Mouse (Mus musculus) embryonic facial prominence, embryonic 14.5 days (tissue): ENCODE measurements around the gene Nbeal2. TPM values are rescaled to one million over a fixed set of nuclear protein-coding genes. Genes with fewer than 3 reads are reported as not detected.
A peak's percentile ranks its signal among the peaks of the same experiment; 100 is the strongest.
"Not testable (repeated sequence)": the region's sequence is repeated elsewhere in the genome, so short reads cannot be mapped to it uniquely, and the experiment has no call there.

Source experiments
- ATAC-seq: fragments of 200-750 bp; cut with Nextera tagmentation; 2 replicates; pipeline ENCODE4 v1.8.0; 2017; ENCODE audit warnings: low read depth, moderate number of reproducible peaks, moderate TSS enrichment
- DNase-seq: peaks from one replicate; pipeline ENCODE4 v3.0.0-alpha.2; 2015; ENCODE audit warnings: low spot score
- H3K27ac ChIP-seq: fragments of 300-500 bp; sonication (generic); replicated peaks from 2 replicates; pipeline ENCODE4 v1.5.1; 2014; ENCODE audit warnings: low read depth, mild to moderate bottlenecking, low read length, moderate library complexity
- H3K27me3 ChIP-seq: fragments of 300-500 bp; sonication (generic); replicated peaks from 2 replicates; pipeline ENCODE4 v1.6.1; 2014; ENCODE audit warnings: low read length; ENCODE audit not compliant: control insufficient read depth, insufficient read depth
- H3K36me3 ChIP-seq: fragments of 300-500 bp; sonication (generic); 2 replicates; pipeline ENCODE4 v1.6.1; 2014; ENCODE audit warnings: low read length, mixed read lengths; ENCODE audit not compliant: control insufficient read depth, insufficient read depth
- H3K4me1 ChIP-seq: fragments of 300-500 bp; sonication (generic); 2 replicates; pipeline ENCODE4 v1.6.1; 2014; ENCODE audit warnings: antibody characterized with exemption, low read length; ENCODE audit not compliant: control insufficient read depth, insufficient read depth
- H3K4me2 ChIP-seq: fragments of 300-500 bp; sonication (generic); 2 replicates; pipeline ENCODE4 v1.6.1; 2014; ENCODE audit warnings: low read depth, mild to moderate bottlenecking, low read length, moderate library complexity, mixed read lengths
- H3K4me3 ChIP-seq: fragments of 300-500 bp; sonication (generic); 2 replicates; pipeline ENCODE4 v1.5.1; 2014; ENCODE audit warnings: low read depth, mild to moderate bottlenecking, low read length
- H3K9ac ChIP-seq: fragments of 300-500 bp; sonication (generic); 2 replicates; pipeline ENCODE4 v1.6.1; 2014; ENCODE audit warnings: low read depth, mild to moderate bottlenecking, low read length, moderate library complexity, mixed read lengths
- H3K9me3 ChIP-seq: fragments of 300-500 bp; sonication (generic); 2 replicates; pipeline ENCODE4 v1.6.1; 2016; ENCODE audit warnings: low read length; ENCODE audit not compliant: control insufficient read depth
- WGBS: fragments of 180-500 bp; shearing (Covaris S2); extraction: QIAGEN DNeasy Blood & Tissue Kit; methylation state at CpG from one replicate; pipeline ENCODE4 v1.1.7; 2014; 5-methylcytosine and 5-hydroxymethylcytosine counted together
- polyA plus RNA-seq: library from polyadenylated mRNA; unstranded; fragments of >200 nt; fragmentation: Nextera tagmentation; extraction: Ambion mirVana; gene quantifications from 2 replicates; pipeline ENCODE4 v1.2.1, GENCODE M21; 2014

The Nbeal2 gene
- polyA plus RNA-seq, 1 experiment from 2014 or later = 3.6 TPM

DNA sequence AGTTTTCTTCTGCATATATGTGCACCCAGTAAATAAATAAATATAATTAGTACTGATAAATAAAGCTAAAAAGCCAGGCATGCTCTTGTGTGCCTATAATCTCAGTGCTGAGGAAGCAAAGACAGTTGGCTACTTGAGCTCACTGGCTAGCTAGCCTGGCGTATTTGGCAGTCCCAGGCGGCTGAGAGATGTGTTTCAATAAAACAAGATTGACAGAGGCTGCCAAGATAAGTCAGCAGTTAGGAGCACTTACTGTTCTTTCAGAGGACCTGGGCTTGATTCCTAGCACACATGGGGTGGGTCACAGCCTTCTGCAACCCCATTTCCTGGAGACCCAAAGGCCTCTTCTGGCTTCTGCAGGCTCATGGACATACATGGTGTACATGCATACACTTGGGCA, 33.9 kb upstream of the Nbeal2 start:
- no peak overlapping the region for H3K9ac ChIP-seq
- ATAC-seq (no peak), DNase-seq (no peak)
- no peak overlapping the region for H3K27ac ChIP-seq
- peaks cover 18% of the 10 kb centered on the region for H3K4me1 ChIP-seq
- 0 out of 2 replicates have a peak, but pooled peaks cover 3% of the 10 kb centered on the region for H3K36me3 ChIP-seq
- H3K4me3 ChIP-seq = no peak overlapping the region
- H3K9me3 ChIP-seq = no peaks in the 10 kb centered on the region
- H3K4me2 ChIP-seq = no peak overlapping the region
- 74% methylated on average over 2 of the region's 2 CpGs for WGBS
- H3K27me3 ChIP-seq = no peaks in the 10 kb centered on the region

DNA sequence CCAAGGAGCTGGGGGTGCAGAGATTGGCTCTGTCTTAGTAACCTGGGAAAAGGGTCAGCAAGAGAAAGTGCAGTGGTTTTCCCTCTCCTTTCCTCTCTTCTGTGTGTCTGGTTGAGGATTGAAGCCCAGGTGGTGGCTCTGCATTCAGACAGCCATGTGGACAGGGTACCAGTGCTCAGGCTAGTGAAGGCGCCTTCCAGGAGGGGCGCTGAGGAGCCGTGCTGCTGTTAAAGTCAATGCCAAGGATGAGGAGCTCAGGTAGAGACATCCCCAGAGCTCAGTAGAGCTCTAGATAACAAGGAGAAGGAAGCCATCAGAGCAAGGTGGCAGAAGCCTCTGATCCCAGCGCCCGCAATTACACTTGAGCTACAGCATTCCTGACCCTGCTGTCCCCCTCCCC, 33.1 kb upstream of the Nbeal2 start:
- Histone ChIP-seq H3K27me3 (no peaks in the 10 kb centered on the region), H3K4me1 (peaks cover 18% of the 10 kb centered on the region), H3K9me3 (no peaks in the 10 kb centered on the region), H3K27ac (no peak overlapping the region), H3K4me3 (no peak overlapping the region), H3K4me2 (no peak overlapping the region), H3K36me3 (no peaks in the 10 kb centered on the region), H3K9ac (no peak overlapping the region)
- DNase-seq (no peak), ATAC-seq (no peak)
- WGBS = 66% methylated on average over 5 of the region's 5 CpGs

DNA sequence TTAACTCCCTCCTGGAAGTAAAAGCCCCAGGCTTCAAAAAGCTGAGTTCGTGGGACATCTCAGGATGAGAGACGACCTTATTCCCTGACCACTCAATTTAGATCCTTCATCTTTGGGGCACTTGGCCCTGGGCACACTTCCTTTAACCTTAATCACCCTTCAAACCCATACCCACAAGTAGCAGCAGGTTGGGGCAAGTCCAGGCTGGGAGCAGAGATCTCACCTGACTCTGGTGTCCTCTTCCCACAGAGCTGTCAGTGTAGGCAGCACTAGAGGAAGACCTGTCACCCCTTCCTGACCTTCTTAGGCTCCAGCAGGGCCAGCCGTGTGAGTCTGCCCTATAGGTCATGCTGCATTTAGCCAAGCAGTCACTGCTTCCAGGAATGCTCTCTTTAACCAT, 32.5 kb upstream of the Nbeal2 start:
- DNase-seq (no peak), ATAC-seq (no peak)
- peaks cover 18% of the 10 kb centered on the region for H3K4me1 ChIP-seq
- H3K9ac ChIP-seq = no peak overlapping the region
- no peaks in the 10 kb centered on the region for H3K36me3 ChIP-seq
- H3K4me2 ChIP-seq = no peak overlapping the region
- no peak overlapping the region for H3K4me3 ChIP-seq
- no peak overlapping the region for H3K27ac ChIP-seq
- no peaks in the 10 kb centered on the region for H3K27me3 ChIP-seq
- WGBS = 57% methylated on average over 3 of the region's 3 CpGs
- H3K9me3 ChIP-seq = no peaks in the 10 kb centered on the region

DNA sequence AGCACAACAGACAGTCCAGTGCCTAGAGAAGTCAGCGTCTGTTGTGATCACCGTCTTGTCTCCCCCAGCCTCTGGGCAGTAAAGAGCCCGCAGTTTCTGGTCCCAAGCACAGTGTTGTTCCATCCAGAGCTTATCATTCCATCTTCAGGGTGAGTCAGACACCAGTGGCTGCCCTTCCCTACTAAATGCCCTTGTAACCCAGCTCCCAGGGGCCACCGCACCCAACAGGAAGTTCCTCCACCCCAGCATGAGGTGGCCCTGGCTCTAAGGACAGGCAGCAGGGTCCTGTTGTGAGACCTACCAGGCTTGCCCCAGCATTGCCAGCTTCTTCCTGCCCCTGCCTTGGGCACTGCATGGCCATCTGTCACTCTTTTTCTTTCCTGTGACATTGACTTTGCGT, 31.6 kb upstream of the Nbeal2 start:
- ATAC-seq (no peak), DNase-seq (no peak)
- H3K27ac ChIP-seq = no peak overlapping the region
- H3K9me3 ChIP-seq = no peaks in the 10 kb centered on the region
- H3K36me3 ChIP-seq = no peaks in the 10 kb centered on the region
- no peak overlapping the region for H3K4me3 ChIP-seq
- WGBS = 87% methylated on average over 5 of the region's 5 CpGs
- no peak overlapping the region for H3K9ac ChIP-seq
- H3K4me1 ChIP-seq = peaks cover 18% of the 10 kb centered on the region
- H3K27me3 ChIP-seq = no peaks in the 10 kb centered on the region
- no peak overlapping the region for H3K4me2 ChIP-seq

DNA sequence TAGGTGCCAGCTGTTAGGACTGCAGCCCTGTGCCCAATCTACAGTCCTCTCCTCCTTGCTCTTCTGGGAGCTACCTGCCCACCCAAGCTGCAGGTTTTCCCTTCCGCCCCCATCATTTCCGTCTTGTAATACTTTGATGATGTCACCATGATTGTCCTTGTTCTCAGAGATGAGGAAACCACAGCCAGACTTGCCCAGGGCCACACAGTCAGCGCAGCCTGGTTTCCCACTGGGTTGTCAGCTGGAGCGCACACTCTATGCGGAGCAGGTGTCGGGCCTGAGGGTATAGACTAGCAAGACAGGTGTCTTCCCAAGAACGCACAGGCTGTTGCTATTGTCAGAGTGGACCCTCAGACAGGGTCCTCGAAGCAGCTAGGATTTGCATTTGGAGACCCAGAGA, 31.2 kb upstream of the Nbeal2 start:
- H3K27ac ChIP-seq = no peak overlapping the region
- no peaks in the 10 kb centered on the region for H3K9me3 ChIP-seq
- H3K36me3 ChIP-seq = no peaks in the 10 kb centered on the region
- DNase-seq (no peak), ATAC-seq (no peak)
- H3K4me2 ChIP-seq = no peak overlapping the region
- H3K4me1 ChIP-seq = peaks cover 18% of the 10 kb centered on the region
- no peaks in the 10 kb centered on the region for H3K27me3 ChIP-seq
- H3K4me3 ChIP-seq = no peak overlapping the region
- 80% methylated on average over 8 of the region's 8 CpGs for WGBS
- no peak overlapping the region for H3K9ac ChIP-seq

DNA sequence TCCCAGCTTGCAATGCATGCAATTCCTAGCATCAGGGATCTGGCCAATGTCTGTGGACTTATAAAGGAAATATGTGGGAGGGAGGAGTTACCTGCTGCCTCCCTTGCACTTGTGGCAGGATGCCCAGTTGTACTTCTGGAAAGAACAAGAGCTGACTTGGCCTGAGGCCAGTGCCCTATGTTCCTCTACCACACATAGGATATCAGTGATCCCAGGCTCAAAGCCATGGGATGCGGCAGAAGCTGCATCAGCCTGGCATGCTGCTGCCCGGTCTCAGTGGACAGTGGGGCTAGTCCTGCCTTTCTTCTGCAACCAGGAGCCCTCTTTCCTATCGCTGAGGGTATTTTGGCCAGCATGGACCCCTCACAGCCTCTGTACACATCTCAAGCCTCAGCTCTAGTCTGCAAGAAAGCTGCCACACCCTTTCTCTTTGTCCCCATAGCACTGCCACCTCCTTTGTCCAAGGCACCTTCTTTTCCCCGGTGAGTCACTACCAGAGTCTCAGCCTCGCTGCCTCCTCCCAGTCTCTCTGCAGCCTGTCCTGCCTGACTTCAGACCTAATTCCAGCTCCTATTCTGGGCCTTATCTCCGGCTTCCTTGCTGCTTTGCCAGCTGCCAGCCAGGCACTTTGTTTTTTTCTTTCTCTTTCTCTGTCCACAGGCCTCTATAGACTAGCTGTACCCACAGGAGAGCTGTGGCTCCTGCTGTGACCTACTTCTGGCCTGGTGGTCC, 30.3 kb upstream of the Nbeal2 start:
- Histone ChIP-seq H3K4me2 (no peak overlapping the region), H3K9ac (no peak overlapping the region), H3K27me3 (no peaks in the 10 kb centered on the region), H3K36me3 (no peaks in the 10 kb centered on the region), H3K4me1 (peaks cover 18% of the 10 kb centered on the region), H3K27ac (peak overlapping the region; percentile 65), H3K9me3 (no peaks in the 10 kb centered on the region), H3K4me3 (no peak overlapping the region)
- ATAC-seq (peak; percentile 65), DNase-seq (peak; percentile 94)
- 67% methylated on average over 6 of the region's 6 CpGs for WGBS

DNA sequence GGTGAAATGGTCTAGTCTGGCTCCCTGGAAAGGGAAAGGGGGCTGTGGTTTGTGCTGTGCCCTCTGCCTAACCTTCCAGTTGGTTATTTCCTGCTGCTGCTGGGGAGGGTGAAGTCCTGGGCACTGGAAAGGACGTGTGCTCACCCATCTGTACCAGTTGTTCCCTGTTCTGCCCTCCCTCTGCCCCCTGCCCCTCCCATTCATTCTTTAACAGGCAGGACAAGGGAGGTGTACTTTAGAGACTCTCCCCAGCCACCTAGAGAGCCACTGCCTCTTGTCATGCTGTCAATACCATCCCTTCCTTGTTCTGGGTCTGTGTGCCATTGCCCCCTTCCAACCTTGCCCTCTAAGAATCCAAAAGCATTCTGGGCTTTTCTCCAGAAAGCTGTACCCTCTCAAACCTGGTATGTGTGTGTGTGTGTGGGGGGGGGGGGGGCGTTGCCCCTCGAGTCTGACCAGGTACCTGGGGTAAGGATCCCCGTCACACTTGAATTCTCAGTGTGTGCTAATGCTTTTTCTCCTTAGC, 29.7 kb upstream of the Nbeal2 start:
- peak overlapping the region; percentile 55 for H3K27ac ChIP-seq
- no peak overlapping the region for H3K4me2 ChIP-seq
- peaks cover 18% of the 10 kb centered on the region for H3K4me1 ChIP-seq
- WGBS = 58% methylated on average over 4 of the region's 4 CpGs
- ATAC-seq = 0 out of 2 replicates have a peak, but pooled peaks have one; percentile 4
- H3K36me3 ChIP-seq = no peaks in the 10 kb centered on the region
- H3K9ac ChIP-seq = 0 out of 2 replicates have a peak overlapping the region, but pooled peaks have one; percentile 10
- DNase-seq = no peak
- H3K9me3 ChIP-seq = no peaks in the 10 kb centered on the region
- H3K27me3 ChIP-seq = no peaks in the 10 kb centered on the region
- H3K4me3 ChIP-seq = no peak overlapping the region

DNA sequence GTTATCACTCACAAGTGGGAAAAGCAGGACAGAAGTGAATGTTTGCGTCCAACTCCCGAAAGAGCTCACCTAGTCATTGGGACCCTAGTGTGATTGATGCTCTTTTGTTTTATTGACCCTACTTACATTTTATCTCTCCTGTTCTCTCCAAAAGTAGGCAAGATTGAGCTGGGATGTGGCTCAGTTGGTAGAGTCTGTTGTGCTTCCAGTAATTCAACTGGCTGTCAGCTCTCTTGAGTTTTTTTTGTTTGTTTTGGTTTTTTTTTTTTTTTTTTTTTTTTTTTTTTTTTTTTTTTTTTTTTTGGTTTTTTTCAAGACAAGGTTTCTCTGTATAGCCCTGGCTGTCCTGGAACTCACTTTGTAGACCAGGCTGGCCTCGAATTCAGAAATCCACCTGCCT, 28.7 kb upstream of the Nbeal2 start:
- not testable (repeated sequence) for H3K27ac ChIP-seq, ATAC-seq, H3K9me3 ChIP-seq, H3K4me3 ChIP-seq, DNase-seq, H3K4me2 ChIP-seq, H3K36me3 ChIP-seq, H3K9ac ChIP-seq, H3K27me3 ChIP-seq
- peaks cover 18% of the 10 kb centered on the region for H3K4me1 ChIP-seq
- WGBS = 90% methylated on average over 3 of the region's 3 CpGs

DNA sequence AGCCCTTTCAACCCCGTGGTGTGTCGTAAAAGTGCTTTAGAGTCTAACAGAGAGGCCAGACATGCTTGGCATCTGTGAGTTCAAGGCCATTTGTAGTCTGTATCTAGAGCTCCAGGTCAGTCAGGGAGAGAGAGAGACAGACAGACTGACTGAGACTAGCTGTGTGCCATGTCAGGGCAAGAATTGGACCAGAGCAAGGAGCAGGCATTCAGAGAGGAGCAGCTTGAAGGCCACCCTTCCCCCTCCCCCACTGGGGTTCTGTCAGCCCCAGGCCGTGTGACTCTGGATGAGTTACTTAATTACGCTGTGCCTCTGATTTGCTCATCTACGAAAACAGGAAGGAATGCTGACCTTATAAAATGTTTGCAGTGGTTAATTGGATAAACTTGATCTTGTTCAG, 28.3 kb upstream of the Nbeal2 start:
- Histone ChIP-seq H3K9ac (no peak overlapping the region), H3K36me3 (no peaks in the 10 kb centered on the region), H3K4me2 (no peak overlapping the region), H3K9me3 (no peaks in the 10 kb centered on the region), H3K4me3 (no peak overlapping the region), H3K4me1 (peaks cover 18% of the 10 kb centered on the region), H3K27ac (no peak overlapping the region), H3K27me3 (no peaks in the 10 kb centered on the region)
- DNase-seq (no peak), ATAC-seq (no peak)
- 62% methylated on average over 5 of the region's 5 CpGs for WGBS
